Mouse (Mus musculus): ENCODE results near the gene Slc26a1. TPM values are rescaled to one million over a fixed set of nuclear protein-coding genes. Genes with fewer than 3 reads are reported as not detected.

The Slc26a1 gene
- polyA plus RNA-seq (2012; rRNA removed), result not detected in 2 replicates

GRCm38 (mm10) chr5:108675251-108675816 is at the start of gene Slc26a1:
Gene Slc26a1 (minus strand): TSS chr5:108675569.
- no peak within 1 kb of the TSS for H3K27ac ChIP-seq (ENCODE audit: insufficient read depth, low read depth, low read length)

GRCm38 (mm10) chr5:108724006-108724405 is 48.6 kb upstream of the Slc26a1 start:
- no peaks in the 10 kb centered on the region for H3K36me3 ChIP-seq (ENCODE audit: control insufficient read depth, insufficient read depth, low read length)
- H3K27ac ChIP-seq (ENCODE audit: insufficient read depth, low read depth, low read length), result no peak overlapping the region
- TF ChIP-seq CTCF (IDR thresholded peaks at IDR 0.05; ENCODE audit: extremely low read depth, insufficient read length, insufficient replicate concordance, low read depth, low read length) (no peak), POLR2A (IDR thresholded peaks at IDR 0.05; ENCODE audit: low read depth, low read length) (no peak)
- H3K4me1 ChIP-seq (ENCODE audit: control insufficient read depth, insufficient read depth, insufficient read length, low read length), result no peaks in the 10 kb centered on the region
- no peaks in the 10 kb centered on the region for H3K27me3 ChIP-seq (ENCODE audit: control insufficient read depth, insufficient read depth, low read length)
- H3K4me3 ChIP-seq (ENCODE audit: low read depth, low read length), result no peak overlapping the region
- WGBS, result 47% methylated on average over 2 of the region's 2 CpGs

More at GRCm38 (mm10) chr5:108675251-108675816, at the start of gene Slc26a1:
- no peaks in the 10 kb centered on the region; the same call in none of the 2 replicates for H3K4me1 ChIP-seq (ENCODE audit: control insufficient read depth, insufficient read depth, insufficient read length, low read length)
- WGBS, result 42% methylated on average over 9 of the region's 9 CpGs
- peaks cover 4% of the 10 kb centered on the region; the same call in 1 of the 2 replicates for H3K36me3 ChIP-seq (ENCODE audit: control insufficient read depth, insufficient read depth, low read length)
- TF ChIP-seq POLR2A (IDR thresholded peaks at IDR 0.05; ENCODE audit: low read depth, low read length) (no peak), CTCF (IDR thresholded peaks at IDR 0.05; ENCODE audit: extremely low read depth, insufficient read length, insufficient replicate concordance, low read depth, low read length) (no peak)
- no peaks in the 10 kb centered on the region for H3K27me3 ChIP-seq (ENCODE audit: control insufficient read depth, insufficient read depth, low read length)
- H3K4me3 ChIP-seq (ENCODE audit: low read depth, low read length), result no peak within 1 kb of the TSS

- TF ChIP-seq CTCF (IDR thresholded peaks at IDR 0.05; ENCODE audit: extremely low read depth, insufficient read length, insufficient replicate concordance, low read depth, low read length), result no peak; the same call in 1 of the 2 replicates
- TF ChIP-seq POLR2A (IDR thresholded peaks at IDR 0.05; ENCODE audit: low read depth, low read length), result no peak
- Histone ChIP-seq H3K4me3 (ENCODE audit: low read depth, low read length) (no peak overlapping the region), H3K36me3 (ENCODE audit: control insufficient read depth, insufficient read depth, low read length) (no peaks in the 10 kb centered on the region), H3K4me1 (ENCODE audit: control insufficient read depth, insufficient read depth, insufficient read length, low read length) (no peaks in the 10 kb centered on the region), H3K27ac (ENCODE audit: insufficient read depth, low read depth, low read length) (no peak overlapping the region), H3K27me3 (ENCODE audit: control insufficient read depth, insufficient read depth, low read length) (no peaks in the 10 kb centered on the region)
- WGBS, result 38% methylated on average over 7 of the region's 7 CpGs
Observed at GRCm38 (mm10) chr5:108719761-108720160, 44.4 kb upstream of the Slc26a1 start.

GRCm38 (mm10) chr5:108718051-108718450 is 42.7 kb upstream of the Slc26a1 start:
- H3K4me3 ChIP-seq (ENCODE audit: low read depth, low read length), result no peak overlapping the region
- 77% methylated on average over 4 of the region's 4 CpGs for WGBS
- TF ChIP-seq CTCF (IDR thresholded peaks at IDR 0.05; ENCODE audit: extremely low read depth, insufficient read length, insufficient replicate concordance, low read depth, low read length) (no peak), POLR2A (IDR thresholded peaks at IDR 0.05; ENCODE audit: low read depth, low read length) (no peak)
- H3K27ac ChIP-seq (ENCODE audit: insufficient read depth, low read depth, low read length), result no peak overlapping the region
- H3K4me1 ChIP-seq (ENCODE audit: control insufficient read depth, insufficient read depth, insufficient read length, low read length), result peaks cover 8% of the 10 kb centered on the region
- no peaks in the 10 kb centered on the region for H3K27me3 ChIP-seq (ENCODE audit: control insufficient read depth, insufficient read depth, low read length)
- H3K36me3 ChIP-seq (ENCODE audit: control insufficient read depth, insufficient read depth, low read length), result no peaks in the 10 kb centered on the region

- peaks cover 8% of the 10 kb centered on the region for H3K4me1 ChIP-seq (ENCODE audit: control insufficient read depth, insufficient read depth, insufficient read length, low read length)
- no peak overlapping the region for H3K27ac ChIP-seq (ENCODE audit: insufficient read depth, low read depth, low read length)
- H3K27me3 ChIP-seq (ENCODE audit: control insufficient read depth, insufficient read depth, low read length), result no peaks in the 10 kb centered on the region
- H3K36me3 ChIP-seq (ENCODE audit: control insufficient read depth, insufficient read depth, low read length), result no peaks in the 10 kb centered on the region
- no peak overlapping the region for H3K4me3 ChIP-seq (ENCODE audit: low read depth, low read length)
- no peak for TF ChIP-seq CTCF (IDR thresholded peaks at IDR 0.05; ENCODE audit: extremely low read depth, insufficient read length, insufficient replicate concordance, low read depth, low read length)
- no peak for TF ChIP-seq POLR2A (IDR thresholded peaks at IDR 0.05; ENCODE audit: low read depth, low read length)
- WGBS, result 73% methylated on average over 1 of the region's 1 CpGs
Observed at GRCm38 (mm10) chr5:108715974-108716373, 40.6 kb upstream of the Slc26a1 start.

- no peak overlapping the region for H3K4me3 ChIP-seq (ENCODE audit: low read depth, low read length)
- H3K4me1 ChIP-seq (ENCODE audit: control insufficient read depth, insufficient read depth, insufficient read length, low read length), result peaks cover 12% of the 10 kb centered on the region
- TF ChIP-seq POLR2A (IDR thresholded peaks at IDR 0.05; ENCODE audit: low read depth, low read length) (no peak), CTCF (IDR thresholded peaks at IDR 0.05; ENCODE audit: extremely low read depth, insufficient read length, insufficient replicate concordance, low read depth, low read length) (no peak)
- no peaks in the 10 kb centered on the region for H3K36me3 ChIP-seq (ENCODE audit: control insufficient read depth, insufficient read depth, low read length)
- WGBS, result 23% methylated on average over 6 of the region's 6 CpGs
- H3K27ac ChIP-seq (ENCODE audit: insufficient read depth, low read depth, low read length), result no peak overlapping the region
- no peaks in the 10 kb centered on the region for H3K27me3 ChIP-seq (ENCODE audit: control insufficient read depth, insufficient read depth, low read length)
Observed at GRCm38 (mm10) chr5:108714149-108714548, 38.8 kb upstream of the Slc26a1 start.

GRCm38 (mm10) chr5:108713691-108714090 is 38.3 kb upstream of the Slc26a1 start:
- H3K36me3 ChIP-seq (ENCODE audit: control insufficient read depth, insufficient read depth, low read length), result no peaks in the 10 kb centered on the region
- no peaks in the 10 kb centered on the region for H3K27me3 ChIP-seq (ENCODE audit: control insufficient read depth, insufficient read depth, low read length)
- H3K4me3 ChIP-seq (ENCODE audit: low read depth, low read length), result no peak overlapping the region
- H3K4me1 ChIP-seq (ENCODE audit: control insufficient read depth, insufficient read depth, insufficient read length, low read length), result peaks cover 16% of the 10 kb centered on the region
- no peak overlapping the region for H3K27ac ChIP-seq (ENCODE audit: insufficient read depth, low read depth, low read length)
- TF ChIP-seq CTCF (IDR thresholded peaks at IDR 0.05; ENCODE audit: extremely low read depth, insufficient read length, insufficient replicate concordance, low read depth, low read length) (no peak), POLR2A (IDR thresholded peaks at IDR 0.05; ENCODE audit: low read depth, low read length) (no peak)

All from small intestine, adult 2 months (tissue).